ENCODE assay signal across 23 mouse cellular contexts in the genomic region with DNA sequence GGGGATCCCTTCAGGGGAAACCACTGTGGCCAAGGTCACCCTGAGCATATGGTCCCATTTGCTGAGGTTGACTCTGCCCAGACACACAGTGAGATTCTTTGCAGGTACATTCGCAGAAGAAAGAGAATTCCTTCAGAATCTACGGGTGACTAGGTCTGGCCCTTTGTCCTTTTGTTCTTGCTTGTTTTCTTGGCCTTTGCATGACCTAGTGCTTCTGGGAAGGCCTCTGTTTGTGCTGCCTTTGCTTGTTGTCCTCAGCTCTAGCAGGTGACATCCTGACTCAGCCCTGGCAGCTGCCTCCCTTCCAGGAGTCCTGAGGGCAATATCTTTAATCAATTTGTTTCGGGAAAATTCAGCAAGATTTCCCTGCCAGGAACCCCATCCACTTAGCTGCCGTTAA.
DNase-seq lines count a peak whose midpoint lies in the region; ATAC-seq lines count a peak whose summit lies in the region.
"Had no signal": no experiment of that assay in that cellular context is flagged by ENCODE, and none has a peak within 500 bp of the region (broad histone marks: within the 10 kb centered on the region; RNA-seq: fewer than 3 reads in every experiment).

No protein-coding gene starts in this region.

- no peak for ATAC-seq in hindbrain, embryonic 13.5 days (ENCODE audit: low FRiP score)
- 0 out of 2 replicates have a peak, but pooled peaks have one; percentile 32 for ATAC-seq in kidney, embryonic 14.5 days (ENCODE audit: low FRiP score, low TSS enrichment)
- ATAC-seq: forebrain, embryonic 16.5 days had no signal

- H3K4me3 ChIP-seq in hindbrain, embryonic 10.5 days: no peak overlapping the region
- no peak overlapping the region for H3K4me3 ChIP-seq in hindbrain, embryonic 13.5 days
- H3K4me3 ChIP-seq in kidney, embryonic 14.5 days (ENCODE audit: low read length): no peak overlapping the region
- H3K4me3 ChIP-seq in embryonic facial prominence, embryonic 10.5 days: no peak overlapping the region
- H3K4me3 ChIP-seq: embryonic facial prominence, embryonic 13.5 days; forebrain, embryonic 12.5 days; heart, embryonic 10.5 days had no signal

- H3K27me3 ChIP-seq in hindbrain, embryonic 10.5 days (ENCODE audit: insufficient read depth, poor library complexity, severe bottlenecking): no peaks in the 10 kb centered on the region
- H3K27me3 ChIP-seq in hindbrain, embryonic 13.5 days: no peaks in the 10 kb centered on the region
- H3K27me3 ChIP-seq in kidney, embryonic 14.5 days (ENCODE audit: control insufficient read depth, insufficient read depth, low read length): no peaks in the 10 kb centered on the region
- H3K27me3 ChIP-seq in embryonic facial prominence, embryonic 10.5 days (replicated peaks; ENCODE audit: low read depth, poor library complexity, severe bottlenecking): no peaks in the 10 kb centered on the region
- H3K27me3 ChIP-seq: embryonic facial prominence, embryonic 13.5 days; forebrain, embryonic 12.5 days had no signal

- no peak for DNase-seq in hindbrain, embryonic 10.5 days (ENCODE audit: low spot score)
- DNase-seq in kidney, adult 8-10 months: no peak
- DNase-seq in MN1 (ENCODE audit: low spot score): peak; percentile 34
- DNase-seq in embryonic facial prominence, embryonic 10.5 days (ENCODE audit: low spot score): no peak
- DNase-seq in thymus, postnatal 36 days: no peak
- DNase-seq in embryo, embryonic 11 days: no peak
- DNase-seq: adrenal gland, adult 8-10 months; adrenal gland, postnatal 36 days; cerebellum, adult 11 months; cerebellum, adult 8-10 months; cerebellum, postnatal 14 days; gastrocnemius, postnatal 10 days; heart, adult 18-20 months; heart, postnatal 10 days; heart, postnatal 4 days had no signal

- H3K36me3 ChIP-seq in hindbrain, embryonic 10.5 days: no peaks in the 10 kb centered on the region
- no peaks in the 10 kb centered on the region for H3K36me3 ChIP-seq in hindbrain, embryonic 13.5 days
- no peaks in the 10 kb centered on the region for H3K36me3 ChIP-seq in kidney, embryonic 14.5 days (ENCODE audit: control insufficient read depth, insufficient read depth, low read length)
- H3K36me3 ChIP-seq in embryonic facial prominence, embryonic 10.5 days (replicated peaks): no peaks in the 10 kb centered on the region
- H3K36me3 ChIP-seq: embryonic facial prominence, embryonic 13.5 days; forebrain, embryonic 12.5 days; G1E; heart, embryonic 10.5 days had no signal

- H3K4me1 ChIP-seq in hindbrain, embryonic 10.5 days (replicated peaks): peaks cover 18% of the 10 kb centered on the region
- peaks cover 6% of the 10 kb centered on the region; the same call in 1 of the 2 replicates for H3K4me1 ChIP-seq in hindbrain, embryonic 13.5 days (replicated peaks)
- H3K4me1 ChIP-seq in kidney, embryonic 14.5 days (ENCODE audit: control insufficient read depth, insufficient read depth, low read length): no peaks in the 10 kb centered on the region
- H3K4me1 ChIP-seq in embryonic facial prominence, embryonic 10.5 days: peaks cover 23% of the 10 kb centered on the region
- H3K4me1 ChIP-seq: heart, embryonic 10.5 days had no signal

- H3K9ac ChIP-seq in hindbrain, embryonic 13.5 days: no peak overlapping the region
- no peak overlapping the region for H3K9ac ChIP-seq in kidney, embryonic 14.5 days (ENCODE audit: low read depth, low read length)
- H3K9ac ChIP-seq: embryonic facial prominence, embryonic 13.5 days; forebrain, embryonic 12.5 days; hindbrain, embryonic 14.5 days had no signal

- no peak overlapping the region for H3K4me2 ChIP-seq in hindbrain, embryonic 13.5 days
- H3K4me2 ChIP-seq in kidney, embryonic 14.5 days (replicated peaks; ENCODE audit: low read depth, low read length): no peak overlapping the region
- H3K4me2 ChIP-seq: embryonic facial prominence, embryonic 13.5 days; forebrain, embryonic 12.5 days; hindbrain, embryonic 14.5 days had no signal

- WGBS in hindbrain, embryonic 10.5 days: 48% methylated on average over 4 of the region's 4 CpGs
- WGBS in hindbrain, embryonic 13.5 days: 33% methylated on average over 4 of the region's 4 CpGs
- 53% methylated on average over 4 of the region's 4 CpGs for WGBS in kidney, embryonic 14.5 days
- 38% methylated on average over 4 of the region's 4 CpGs for WGBS in embryonic facial prominence, embryonic 10.5 days

- H3K27ac ChIP-seq in hindbrain, embryonic 10.5 days: peak overlapping the region; percentile 12; the same call in 1 of the 2 replicates
- no peak overlapping the region for H3K27ac ChIP-seq in hindbrain, embryonic 13.5 days
- H3K27ac ChIP-seq in kidney, embryonic 14.5 days (ENCODE audit: low read depth, low read length): no peak overlapping the region
- H3K27ac ChIP-seq in embryonic facial prominence, embryonic 10.5 days (replicated peaks): peak overlapping the region; percentile 19; the same call in 1 of the 2 replicates
- H3K27ac ChIP-seq: embryonic facial prominence, embryonic 13.5 days; forebrain, embryonic 12.5 days; heart, embryonic 10.5 days; hindbrain, embryonic 14.5 days had no signal

- no peaks in the 10 kb centered on the region for H3K9me3 ChIP-seq in hindbrain, embryonic 10.5 days
- no peaks in the 10 kb centered on the region for H3K9me3 ChIP-seq in hindbrain, embryonic 13.5 days
- H3K9me3 ChIP-seq in kidney, embryonic 14.5 days (ENCODE audit: control insufficient read depth, low read length): no peaks in the 10 kb centered on the region
- H3K9me3 ChIP-seq in embryonic facial prominence, embryonic 10.5 days: no peaks in the 10 kb centered on the region
- H3K9me3 ChIP-seq: embryonic facial prominence, embryonic 13.5 days; forebrain, embryonic 12.5 days; heart, embryonic 10.5 days had no signal

Comparison
In these comparisons a context has a peak if more than half of its experiments do, and no peak if none do; other contexts are left out.
1. H3K27ac ChIP-seq: peak in hindbrain, embryonic 10.5 days (single experiment) and embryonic facial prominence, embryonic 10.5 days (single experiment); none in hindbrain, embryonic 13.5 days (single experiment) and kidney, embryonic 14.5 days (single experiment).